In the genomic region with DNA sequence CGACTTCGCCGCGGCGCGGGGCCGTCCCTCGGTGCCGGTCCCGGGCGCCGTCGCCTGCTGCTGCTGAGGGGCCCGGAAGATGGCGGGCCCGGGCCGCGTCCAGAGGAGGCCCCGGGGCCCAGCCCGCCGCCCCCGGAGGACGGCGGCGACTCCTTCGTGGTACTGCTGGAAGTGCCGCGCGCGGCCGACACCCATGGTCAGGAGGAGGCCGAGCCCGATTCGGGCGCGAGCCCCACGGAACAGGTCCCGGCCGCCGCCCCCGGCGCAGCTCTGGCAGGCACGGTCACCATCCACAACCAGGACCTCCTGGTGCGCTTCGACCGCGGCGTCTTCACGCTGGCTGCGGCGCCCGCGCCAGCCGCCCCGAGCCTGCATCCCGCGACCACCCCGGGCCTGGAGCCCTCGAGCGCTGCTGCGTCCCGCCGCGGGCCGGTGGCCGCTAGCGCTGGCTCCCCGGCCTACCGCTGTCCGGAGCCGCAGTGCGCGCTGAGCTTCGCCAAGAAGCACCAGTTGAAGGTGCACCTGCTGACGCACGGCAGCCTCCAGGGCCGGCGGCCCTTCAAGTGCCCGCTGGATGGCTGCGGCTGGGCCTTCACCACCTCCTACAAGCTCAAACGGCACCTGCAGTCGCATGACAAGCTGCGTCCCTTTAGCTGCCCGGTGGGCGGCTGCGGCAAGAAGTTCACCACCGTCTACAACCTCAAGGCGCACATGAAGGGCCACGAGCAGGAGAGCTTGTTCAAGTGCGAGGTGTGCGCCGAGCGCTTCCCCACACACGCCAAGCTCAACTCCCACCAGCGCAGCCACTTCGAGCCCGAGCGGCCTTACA, we compare ENCODE assay signal across 9 mouse cellular contexts. TPM values are rescaled to one million over a fixed set of nuclear protein-coding genes. Genes with fewer than 3 reads are reported as not detected.
A peak's percentile ranks its signal among the peaks of the same experiment; 100 is the strongest.
DNase-seq lines count a peak whose midpoint lies in the region; ATAC-seq and TF ChIP-seq lines count a peak whose summit lies in the region.
"Had no signal": no experiment of that assay in that cellular context is flagged by ENCODE, and none has a peak within 500 bp of the region (broad histone marks: within the 10 kb centered on the region; RNA-seq: fewer than 3 reads in every experiment).

No protein-coding gene starts in this region.

- H3K9me3 ChIP-seq in heart, postnatal 0 days (replicated peaks; ENCODE audit: control insufficient read depth, low read length), result no peaks in the 10 kb centered on the region
- H3K9me3 ChIP-seq in lung, embryonic 15.5 days, result no peaks in the 10 kb centered on the region

- peaks cover 26% of the 10 kb centered on the region for H3K36me3 ChIP-seq in heart, postnatal 0 days (replicated peaks; ENCODE audit: control insufficient read depth, insufficient read depth, low read length)
- peaks cover 20% of the 10 kb centered on the region for H3K36me3 ChIP-seq in lung, embryonic 15.5 days

- TF ChIP-seq CTCF in heart, postnatal 0 days (IDR thresholded peaks at IDR 0.05; ENCODE audit: low read depth), result no peak

- no peak for TF ChIP-seq EP300 in heart, postnatal 0 days (IDR thresholded peaks at IDR 0.05; ENCODE audit: low read depth)

- DNase-seq in A20 (ENCODE audit: low read depth, low spot score), result peak; percentile 74
- DNase-seq in NIH3T3 (ENCODE audit: low read depth), result peak; percentile 57
- peak; percentile 44 for DNase-seq in embryo, embryonic 10.5 days (ENCODE audit: low spot score)
- peak; percentile 19 for DNase-seq in heart, postnatal 0 days (ENCODE audit: low spot score)
- DNase-seq in kidney, postnatal 4 days, result peak; percentile 50 to 71
- peak; percentile 51 for DNase-seq in retina, embryonic 14.5 days (ENCODE audit: low spot score)
- DNase-seq in urinary bladder, postnatal 14 days (ENCODE audit: low spot score), result peak; percentile 25

- peak overlapping the region; percentile 93 for H3K4me3 ChIP-seq in heart, postnatal 0 days (ENCODE audit: low read depth, low read length)
- peak overlapping the region; percentile 86 for H3K4me3 ChIP-seq in lung, embryonic 15.5 days

- peak; percentile 62 for ATAC-seq in heart, postnatal 0 days (ENCODE audit: insufficient read depth, low read depth)
- ATAC-seq in lung, embryonic 15.5 days (ENCODE audit: borderline replicate concordance, extremely low read depth, low FRiP score, low TSS enrichment), result peak; percentile 73

- peak overlapping the region; percentile 100 for H3K4me2 ChIP-seq in heart, postnatal 0 days (ENCODE audit: low read depth, low read length)
- peak overlapping the region; percentile 81 for H3K4me2 ChIP-seq in lung, embryonic 15.5 days

- no peaks in the 10 kb centered on the region for H3K27me3 ChIP-seq in heart, postnatal 0 days (ENCODE audit: control insufficient read depth, insufficient read depth, low read length)
- no peaks in the 10 kb centered on the region for H3K27me3 ChIP-seq in lung, embryonic 15.5 days

- H3K4me1 ChIP-seq in heart, postnatal 0 days (ENCODE audit: control insufficient read depth, insufficient read depth), result peaks cover 21% of the 10 kb centered on the region
- peaks cover 21% of the 10 kb centered on the region for H3K4me1 ChIP-seq in lung, embryonic 15.5 days

- peak overlapping the region; percentile 80 for H3K9ac ChIP-seq in heart, postnatal 0 days (replicated peaks; ENCODE audit: low read depth, low read length)
- peak overlapping the region; percentile 79 for H3K9ac ChIP-seq in lung, embryonic 15.5 days

- WGBS in heart, postnatal 0 days, result under 1% methylated on average over 83 of the region's 98 CpGs
- WGBS in lung, embryonic 15.5 days, result under 1% methylated on average over 93 of the region's 98 CpGs

- H3K27ac ChIP-seq in heart, postnatal 0 days (ENCODE audit: low read depth), result peak overlapping the region; percentile 79
- H3K27ac ChIP-seq in lung, embryonic 15.5 days, result peak overlapping the region; percentile 86

RNA-seq across cellular contexts. Expression of gene Zxdc, which starts 0.6 kb away (rescaled TPM):
- total RNA-seq in heart, postnatal 0 days (2014; rRNA removed; ENCODE audit: low replicate concordance), result 21.9 and 40.3 TPM in 2 replicates
- 5.0 and 5.2 TPM in 2 replicates for polyA plus RNA-seq in heart, postnatal 0 days (2015; fragmentation: Nextera tagmentation; extraction: Ambion mirVana)
- polyA plus RNA-seq in lung, embryonic 15.5 days (2015; fragmentation: Nextera tagmentation; extraction: Ambion mirVana), result 7.5 and 7.6 TPM in 2 replicates

RNA-seq across cellular contexts. Expression of gene Uroc1, which starts 36.9 kb away (rescaled TPM):
- not detected in 2 replicates for total RNA-seq in heart, postnatal 0 days (2014; rRNA removed; ENCODE audit: low replicate concordance)
- not detected in 2 replicates for polyA plus RNA-seq in heart, postnatal 0 days (2015; fragmentation: Nextera tagmentation; extraction: Ambion mirVana)
- 0.25 TPM in 1 of 2 replicates, not detected in the other for polyA plus RNA-seq in lung, embryonic 15.5 days (2015; fragmentation: Nextera tagmentation; extraction: Ambion mirVana)
- total RNA-seq: heart, adult 18-20 months had no signal

RNA-seq across cellular contexts. Expression of gene Chst13, which starts 45.0 kb away (rescaled TPM):
- total RNA-seq in heart, postnatal 0 days (2014; rRNA removed; ENCODE audit: low replicate concordance), result not detected in 2 replicates
- not detected in 2 replicates for polyA plus RNA-seq in heart, postnatal 0 days (2015; fragmentation: Nextera tagmentation; extraction: Ambion mirVana)
- 0.11 TPM in 1 of 2 replicates, not detected in the other for polyA plus RNA-seq in lung, embryonic 15.5 days (2015; fragmentation: Nextera tagmentation; extraction: Ambion mirVana)
- total RNA-seq: heart, adult 18-20 months had no signal

RNA-seq across cellular contexts. Expression of gene Cfap100, which starts 58.7 kb away (rescaled TPM):
- not detected in 2 replicates for total RNA-seq in heart, postnatal 0 days (2014; rRNA removed; ENCODE audit: low replicate concordance)
- polyA plus RNA-seq in heart, postnatal 0 days (2015; fragmentation: Nextera tagmentation; extraction: Ambion mirVana), result 0.04 and 0.27 TPM in 2 replicates
- polyA plus RNA-seq in lung, embryonic 15.5 days (2015; fragmentation: Nextera tagmentation; extraction: Ambion mirVana), result 0.50 and 0.68 TPM in 2 replicates

Comparison
In these comparisons a context has a peak if more than half of its experiments do, and no peak if none do; other contexts are left out.
1. Peak in every context shown above with its lines: DNase-seq, ATAC-seq, H3K4me3 ChIP-seq and H3K27ac ChIP-seq.
2. DNase-seq: peak in every context shown above with its lines; median percentile 74 in A20; 60 in kidney, postnatal 4 days; 57 in NIH3T3; 51 in retina, embryonic 14.5 days; 44 in embryo, embryonic 10.5 days; 25 in urinary bladder, postnatal 14 days; 19 in heart, postnatal 0 days.